Mouse (Mus musculus) kidney, postnatal 25 days (tissue): ENCODE results near the gene Olfr221.

Experiments used
- DNase-seq, 2 experiments: peaks; one replicate each; pipeline ENCODE4 v3.0.0; 2021; ENCODE audit warnings: mixed read lengths in 2 of 2

Olfr221 gene

DNA sequence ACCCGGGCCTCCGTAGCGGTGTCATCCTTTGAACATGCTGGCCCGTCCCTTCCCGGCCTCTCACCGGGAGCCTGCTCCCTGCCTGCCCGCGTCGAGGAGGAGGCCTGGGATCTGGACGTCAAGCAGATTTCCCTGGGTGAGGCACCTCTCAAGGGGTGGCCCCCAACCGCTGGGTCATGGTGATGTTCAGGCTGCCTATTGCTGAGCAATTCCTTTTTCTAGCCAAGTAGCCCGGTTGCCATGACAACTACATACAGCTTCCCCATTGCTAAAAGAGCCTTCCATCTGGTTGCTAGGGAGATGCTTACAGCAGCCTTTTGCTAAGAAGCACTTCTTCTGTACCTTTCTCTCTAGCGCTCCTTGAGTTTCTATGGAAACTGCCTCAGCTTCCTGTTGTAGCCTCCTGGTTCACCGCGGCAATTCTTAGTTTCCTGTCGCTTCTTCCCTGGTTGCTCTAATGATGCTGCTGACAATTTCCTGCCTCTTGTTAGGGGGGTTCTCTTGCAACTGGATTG is 38.2 kb downstream of the Olfr221 start:
- DNase-seq = no peak

DNA sequence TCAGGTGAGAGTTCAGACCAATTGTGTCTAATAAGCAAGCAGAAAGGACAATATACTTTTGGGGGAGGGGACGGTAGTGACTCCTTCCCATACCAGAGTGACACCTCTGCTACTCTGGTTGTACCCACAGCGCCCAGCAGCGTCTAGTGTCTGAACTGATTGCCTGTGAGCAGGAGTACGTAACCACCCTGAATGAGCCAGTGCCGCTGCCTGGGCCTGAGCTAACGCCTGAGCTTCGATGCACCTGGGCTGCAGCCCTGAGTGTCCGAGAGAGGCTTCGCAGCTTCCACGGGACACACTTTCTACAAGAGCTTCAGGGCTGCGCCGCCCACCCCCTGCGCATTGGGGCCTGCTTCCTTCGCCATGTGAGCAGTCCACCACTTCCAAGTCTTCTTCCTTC is 44.8 kb downstream of the Olfr221 start:
- no peak for DNase-seq

DNA sequence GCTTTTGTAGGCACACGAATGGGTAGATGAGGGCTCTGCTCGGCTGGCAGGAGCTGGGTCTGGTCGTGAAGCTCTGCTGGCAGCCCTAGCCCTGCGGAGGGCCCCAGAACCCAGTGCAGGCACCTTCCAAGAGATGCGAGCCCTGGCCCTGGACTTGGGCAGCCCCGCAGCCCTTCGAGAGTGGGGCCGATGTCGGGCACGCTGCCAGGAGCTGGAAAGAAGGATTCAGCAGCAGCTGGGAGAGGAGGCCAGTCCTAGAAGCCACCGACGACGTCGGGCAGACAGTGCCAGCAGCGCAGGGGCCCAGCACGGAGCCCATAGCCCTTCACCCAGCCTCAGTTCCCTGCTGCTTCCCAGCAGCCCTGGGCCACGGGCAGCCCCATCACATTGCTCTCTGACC is 45.4 kb downstream of the Olfr221 start:
- no peak for DNase-seq

DNA sequence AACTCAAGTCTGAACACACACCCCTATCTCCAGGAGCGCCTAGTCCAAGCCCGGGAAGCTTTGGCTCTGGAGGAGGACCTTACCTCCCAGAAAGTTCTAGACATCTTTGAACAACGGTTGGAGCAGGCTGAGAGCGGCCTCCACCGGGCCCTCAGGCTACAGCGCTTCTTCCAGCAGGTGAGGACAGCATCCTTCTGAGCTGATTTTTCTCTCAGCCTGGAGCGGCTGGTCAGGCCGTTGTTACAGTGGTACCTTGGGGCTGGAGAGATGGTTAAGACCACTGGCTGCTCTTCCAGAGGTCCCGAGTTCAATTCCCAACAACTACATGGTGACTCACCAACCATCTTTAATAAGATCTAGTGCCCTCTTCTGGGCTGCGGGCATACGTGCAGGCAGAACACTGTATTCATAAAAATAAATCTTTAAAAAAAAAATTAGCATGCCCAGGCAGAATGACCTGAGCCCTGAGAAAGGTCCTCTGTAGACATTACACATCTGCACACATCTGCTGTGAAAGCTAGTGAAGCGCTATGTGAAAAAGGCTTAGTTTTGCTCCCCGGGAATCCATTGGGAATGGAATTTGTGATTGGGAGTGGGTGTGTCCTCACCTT is 45.9 kb downstream of the Olfr221 start:
- no peak for DNase-seq

DNA sequence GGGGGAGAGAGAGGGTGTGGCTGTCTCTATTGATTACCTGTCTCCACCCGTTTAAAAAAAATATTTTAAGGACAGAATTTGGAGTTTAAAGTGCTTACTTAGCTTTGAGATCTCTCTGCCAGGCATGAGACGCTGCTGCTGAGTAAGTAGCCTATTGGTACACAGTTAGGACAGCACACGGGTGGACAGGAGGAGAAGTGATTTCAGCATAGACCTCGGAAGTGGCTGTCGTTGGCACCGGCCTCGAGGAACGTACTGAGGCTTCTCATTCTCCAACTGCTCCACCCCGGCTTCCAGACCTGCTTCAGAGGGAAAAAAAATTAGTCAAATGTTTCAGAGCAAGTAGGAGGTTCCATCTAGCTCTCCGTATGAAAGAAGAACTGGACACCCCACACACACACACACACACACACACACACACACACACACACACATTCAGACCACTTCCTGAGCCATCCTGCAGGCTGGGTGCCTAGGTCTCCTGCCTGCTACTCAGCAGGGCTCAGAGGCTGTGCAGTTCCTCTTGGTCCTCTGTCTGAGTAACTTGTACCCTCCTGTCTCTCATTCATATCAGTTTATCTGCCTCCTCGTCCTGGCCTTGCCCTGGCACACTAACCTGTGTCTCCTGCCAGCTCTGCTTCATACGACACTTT is 46.9 kb downstream of the Olfr221 start:
- no peak for DNase-seq

DNA sequence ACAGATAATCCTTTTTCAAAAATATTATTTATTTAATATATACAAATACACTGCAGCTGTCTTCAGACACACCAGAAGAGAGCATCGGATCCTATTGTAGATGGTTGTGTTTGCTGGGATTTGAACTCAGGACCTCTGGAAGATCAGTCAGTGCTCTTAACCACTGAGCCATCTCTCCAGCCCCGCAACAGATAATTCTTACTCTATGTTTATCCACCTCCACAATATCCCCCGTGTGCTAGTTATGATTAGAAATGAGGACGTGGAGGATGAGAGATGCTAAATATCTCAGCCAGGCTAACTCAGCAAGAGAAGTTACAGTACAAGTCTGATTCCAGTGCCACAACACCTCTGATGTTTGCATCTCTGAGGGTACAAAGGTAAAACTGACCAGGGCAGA is 47.8 kb downstream of the Olfr221 start:
- no peak for DNase-seq

DNA sequence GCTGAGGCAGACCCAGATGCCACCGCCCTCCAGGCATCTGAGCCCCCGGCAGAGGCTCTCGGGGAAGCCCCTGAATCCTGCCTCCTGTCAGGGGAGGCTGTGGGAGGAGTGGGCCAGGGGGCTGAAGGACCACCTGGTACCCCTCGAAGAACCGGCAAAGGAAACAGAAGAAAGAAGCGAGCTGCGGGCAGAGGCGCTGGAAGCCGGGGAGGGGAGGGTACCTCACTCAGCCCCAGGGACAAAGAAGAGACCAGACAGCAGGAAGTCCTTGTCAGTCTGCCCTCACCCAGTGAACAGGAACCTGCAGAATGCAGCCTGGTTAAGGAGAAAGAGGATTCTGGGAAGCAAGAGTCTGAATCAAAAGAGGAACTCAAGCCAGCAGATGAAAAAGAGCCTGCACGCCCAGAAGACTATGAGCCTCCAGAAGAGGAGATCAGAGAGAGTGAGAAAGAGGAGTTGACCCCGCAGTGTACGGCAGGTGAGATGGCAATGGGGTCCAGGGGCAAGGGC is 52.7 kb downstream of the Olfr221 start:
- DNase-seq = no peak

DNA sequence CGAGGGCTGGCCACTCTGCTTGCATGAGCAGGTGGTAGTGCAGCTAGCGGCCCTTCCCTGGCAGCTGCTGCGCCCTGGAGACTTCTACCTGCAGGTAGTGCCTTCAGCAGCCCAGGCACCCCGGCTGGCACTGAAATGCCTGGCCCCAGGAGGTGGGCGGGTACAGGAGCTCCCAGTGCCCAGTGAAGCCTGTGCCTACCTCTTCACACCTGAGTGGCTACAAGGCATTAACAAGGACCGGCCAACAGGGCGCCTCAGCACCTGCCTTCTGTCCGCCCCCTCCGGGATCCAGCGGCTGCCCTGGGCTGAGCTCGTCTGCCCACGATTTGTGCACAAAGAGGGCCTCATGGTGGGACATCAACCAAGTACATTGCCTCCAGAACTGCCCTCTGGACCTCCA is 53.5 kb downstream of the Olfr221 start:
- peak; percentile 75 to 87 for DNase-seq

DNA sequence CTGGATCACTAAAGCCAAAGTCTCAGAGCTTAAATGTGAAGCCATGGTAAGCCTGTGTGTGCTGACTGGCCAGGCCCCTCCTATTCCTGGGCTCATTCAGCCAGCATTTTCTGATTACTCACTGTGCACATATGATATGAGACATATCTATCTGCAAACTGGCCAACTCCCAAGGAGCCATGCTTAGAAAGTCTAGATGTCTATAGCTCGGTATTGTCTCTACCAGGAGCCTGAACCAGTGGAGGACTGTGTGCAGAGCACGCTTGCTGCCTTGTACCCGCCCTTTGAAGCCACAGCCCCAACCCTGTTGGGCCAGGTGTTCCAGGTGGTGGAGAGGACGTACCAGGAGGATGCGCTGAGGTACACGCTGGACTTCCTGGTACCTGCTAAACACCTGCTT is 55.1 kb downstream of the Olfr221 start:
- no peak for DNase-seq

DNA sequence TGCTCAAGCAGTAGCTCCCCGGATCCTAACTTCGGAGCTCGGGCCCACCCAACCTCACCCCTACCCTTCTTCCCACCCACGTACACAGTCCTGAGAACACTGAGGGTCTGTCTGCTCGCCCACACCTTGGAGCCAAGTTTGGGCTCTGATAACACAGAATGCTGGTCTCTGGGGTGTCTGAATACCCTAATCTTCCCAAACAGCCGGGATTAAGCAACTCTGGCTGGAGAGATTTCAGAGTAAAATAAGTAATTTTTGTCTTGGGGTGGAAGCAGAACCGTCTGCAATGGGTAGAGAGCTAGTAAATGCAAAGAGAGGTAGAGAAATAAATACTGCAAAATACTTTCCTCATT is 56.1 kb downstream of the Olfr221 start:
- no peak for DNase-seq

DNA sequence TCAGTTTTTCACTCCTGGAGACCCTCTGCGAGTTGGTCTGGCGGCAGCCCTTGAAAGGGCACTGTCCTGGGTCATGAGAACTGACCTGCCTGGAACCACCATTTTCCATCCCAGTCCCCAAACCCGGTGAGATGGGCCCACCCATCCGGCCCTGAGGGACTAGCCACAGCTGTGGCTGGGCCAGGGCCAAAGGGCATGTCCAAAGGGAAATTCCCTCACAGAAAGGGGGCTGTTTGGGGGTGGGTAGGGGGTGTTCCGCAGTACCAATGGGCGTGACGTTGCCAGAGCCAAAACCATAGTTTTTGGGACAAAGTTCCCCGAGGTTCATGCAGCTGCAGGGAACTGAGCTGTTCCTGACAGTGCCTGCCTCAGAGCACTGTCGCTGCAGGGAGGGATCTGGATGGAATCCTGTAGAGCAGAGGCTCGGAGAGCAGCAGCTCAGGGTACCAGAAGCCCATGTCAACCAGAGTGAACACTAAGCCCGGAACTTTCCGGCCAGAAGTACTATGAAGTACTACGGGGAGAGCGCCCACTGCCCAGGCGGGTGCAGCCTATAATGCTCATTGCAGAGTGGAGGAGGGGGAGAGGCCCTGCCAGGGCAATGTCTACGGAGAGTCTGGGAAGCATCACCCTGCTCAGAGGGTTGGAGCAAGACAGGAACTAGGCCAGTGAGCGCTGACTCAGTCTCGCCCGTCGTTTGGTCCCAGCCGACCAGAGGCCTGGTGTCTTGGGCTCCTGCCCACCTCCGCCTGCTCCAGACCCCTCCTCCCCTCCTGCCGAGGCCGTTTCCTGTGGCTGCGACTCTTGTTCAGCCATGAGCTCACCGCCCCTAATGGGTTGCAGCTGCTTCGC is 56.7 kb downstream of the Olfr221 start:
- peak; percentile 74 to 88 for DNase-seq

DNA sequence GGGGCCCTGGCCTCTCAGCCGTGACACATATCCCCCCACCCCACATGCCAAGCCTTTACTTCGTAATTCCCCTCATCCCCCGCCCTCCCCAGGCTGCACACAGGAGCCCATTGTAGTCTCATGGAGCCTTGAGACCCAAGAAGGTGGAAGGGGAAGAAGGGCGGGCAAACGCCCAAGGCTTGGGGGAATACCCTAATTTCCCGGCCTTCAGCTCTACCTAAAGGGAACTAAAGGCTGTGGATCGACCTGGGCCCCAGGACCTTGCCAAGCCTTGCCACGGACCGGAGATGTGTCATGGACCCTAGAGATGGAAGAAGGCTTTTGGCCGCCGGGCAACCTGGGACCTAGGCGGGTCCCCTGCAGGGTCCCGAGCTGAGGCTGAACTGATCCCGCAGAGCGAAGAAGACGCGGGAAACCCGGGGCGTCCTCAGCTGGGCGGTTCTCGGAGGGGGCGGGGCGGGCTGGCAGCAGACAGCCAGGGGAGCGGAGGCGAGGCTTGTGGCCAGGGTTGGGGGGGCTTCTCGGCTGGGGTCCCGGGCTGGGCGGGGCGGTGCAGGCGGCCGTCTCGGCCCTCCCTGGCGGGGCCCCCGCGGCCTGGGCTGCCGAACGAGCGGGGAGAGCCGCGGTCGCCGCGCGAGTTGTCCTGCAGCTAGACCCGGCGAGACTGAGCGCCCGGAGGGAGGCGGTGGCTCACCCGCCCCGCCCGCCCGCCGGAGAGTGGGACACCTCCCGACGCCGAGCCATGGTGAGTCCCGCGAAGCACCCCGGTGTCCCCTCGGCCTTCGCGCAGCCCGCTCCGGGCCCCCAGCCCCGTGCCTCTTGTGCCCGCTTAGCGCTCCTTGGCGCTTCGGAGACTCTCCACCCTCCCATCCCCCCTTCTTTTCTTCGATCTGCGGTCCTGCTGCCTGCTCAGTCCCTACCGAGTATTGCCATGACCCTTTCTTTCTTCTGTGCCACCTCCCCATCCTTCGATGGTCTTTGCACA is 57.7 kb downstream of the Olfr221 start, which contains the start of gene Arhgef40:
TSS of gene Arhgef40 (plus strand) at position 473 of the 985 bp plus-strand sequence.
- peak; percentile 79 to 91 for DNase-seq
